Mouse (Mus musculus) neural tube, embryonic 11.5 days (tissue): ENCODE measurements at regions not wholly inside any gene's neighbourhood (a gene's known extent, or its start where the extent isn't known, plus 50 kb on each side); places are given as distances from the start of the nearest gene placed in this dataset.
A peak's percentile ranks its signal among the peaks of the same experiment; 100 is the strongest.

Experiments
- ATAC-seq: fragments of 200-750 bp; cut with Nextera tagmentation; 2 replicates; pipeline ENCODE4 v1.8.0; 2017; ENCODE audit warnings: moderate number of reproducible peaks, mild to moderate bottlenecking, moderate TSS enrichment, moderate library complexity; ENCODE audit not compliant: insufficient read depth, low FRiP score, low TSS enrichment
- DNase-seq: peaks from one replicate; pipeline ENCODE4 v3.0.0-alpha.2; 2015; ENCODE audit warnings: low spot score
- H3K27ac ChIP-seq: fragments of 300-500 bp; sonication (generic); 2 replicates; pipeline ENCODE4 v1.5.1; 2014; ENCODE audit warnings: low read depth, mild to moderate bottlenecking, low read length
- H3K27me3 ChIP-seq: fragments of 300-500 bp; sonication (generic); 2 replicates; pipeline ENCODE4 v1.6.1; 2014; ENCODE audit warnings: mild to moderate bottlenecking, low read length, mixed read lengths; ENCODE audit not compliant: control insufficient read depth, insufficient read depth
- H3K36me3 ChIP-seq: fragments of 300-500 bp; sonication (generic); 2 replicates; pipeline ENCODE4 v1.6.1; 2014; ENCODE audit warnings: mild to moderate bottlenecking, low read length, moderate library complexity, mixed read lengths; ENCODE audit not compliant: control insufficient read depth, insufficient read depth
- H3K4me1 ChIP-seq: fragments of 300-500 bp; sonication (generic); 2 replicates; pipeline ENCODE4 v1.6.1; 2014; ENCODE audit warnings: low read length, mixed read lengths; ENCODE audit not compliant: control insufficient read depth, insufficient read depth
- H3K4me2 ChIP-seq: fragments of 300-500 bp; sonication (generic); 2 replicates; pipeline ENCODE4 v1.6.1; 2014; ENCODE audit warnings: low read depth, mild to moderate bottlenecking, moderate library complexity
- H3K4me3 ChIP-seq: fragments of 300-500 bp; sonication (generic); 2 replicates; pipeline ENCODE4 v1.5.1; 2014; ENCODE audit warnings: low read depth, low read length
- H3K9ac ChIP-seq: fragments of 300-500 bp; sonication (generic); 2 replicates; pipeline ENCODE4 v1.6.1; 2014; ENCODE audit warnings: mild to moderate bottlenecking, low read length
- H3K9me3 ChIP-seq: fragments of 300-500 bp; sonication (generic); 2 replicates; pipeline ENCODE4 v1.6.1; 2016; ENCODE audit warnings: low read length; ENCODE audit not compliant: control insufficient read depth
- WGBS: fragments of 180-500 bp; shearing (Covaris S2); extraction: QIAGEN DNeasy Blood & Tissue Kit; methylation state at CpG from one replicate; pipeline ENCODE4 v1.1.7; 2014; 5-methylcytosine and 5-hydroxymethylcytosine counted together

- ATAC-seq (no peak), DNase-seq (no peak)
- 61% methylated on average over 4 of the region's 4 CpGs for WGBS
- H3K27ac ChIP-seq = no peak overlapping the region
- H3K4me1 ChIP-seq = no peaks in the 10 kb centered on the region; the same call in 1 of the 2 replicates
- no peaks in the 10 kb centered on the region for H3K9me3 ChIP-seq
- no peak overlapping the region for H3K4me3 ChIP-seq
- H3K9ac ChIP-seq = no peak overlapping the region
- no peaks in the 10 kb centered on the region for H3K27me3 ChIP-seq
- no peak overlapping the region for H3K4me2 ChIP-seq
- no peaks in the 10 kb centered on the region for H3K36me3 ChIP-seq
These were observed 201.6 kb downstream of the C1d start for GRCm38 (mm10) chr11:17458946-17459345.

- H3K27ac ChIP-seq = no peak overlapping the region
- H3K9me3 ChIP-seq = no peaks in the 10 kb centered on the region
- H3K4me3 ChIP-seq = no peak overlapping the region
- H3K36me3 ChIP-seq = no peaks in the 10 kb centered on the region
- no peaks in the 10 kb centered on the region; the same call in 1 of the 2 replicates for H3K4me1 ChIP-seq
- DNase-seq (peak; percentile 39), ATAC-seq (peak; percentile 56; the same call in 1 of the 2 replicates)
- H3K4me2 ChIP-seq = 0 out of 2 replicates have a peak overlapping the region, but pooled peaks have one; percentile 17
- no peak overlapping the region for H3K9ac ChIP-seq
- WGBS = 21% methylated on average over 11 of the region's 11 CpGs
- H3K27me3 ChIP-seq = no peaks in the 10 kb centered on the region
These were observed 202.9 kb downstream of the C1d start for GRCm38 (mm10) chr11:17460024-17460919.

GRCm38 (mm10) chr11:17460920-17461279 is 203.5 kb downstream of the C1d start:
- no peaks in the 10 kb centered on the region for H3K27me3 ChIP-seq
- 10% methylated on average over 13 of the region's 13 CpGs for WGBS
- no peak overlapping the region for H3K27ac ChIP-seq
- H3K36me3 ChIP-seq = no peaks in the 10 kb centered on the region
- H3K4me1 ChIP-seq = no peaks in the 10 kb centered on the region; the same call in 1 of the 2 replicates
- H3K9ac ChIP-seq = no peak overlapping the region
- ATAC-seq (0 out of 2 replicates have a peak, but pooled peaks have one; percentile 8), DNase-seq (peak; percentile 45)
- H3K9me3 ChIP-seq = no peaks in the 10 kb centered on the region
- H3K4me2 ChIP-seq = peak overlapping the region; percentile 17; the same call in 1 of the 2 replicates
- H3K4me3 ChIP-seq = no peak overlapping the region

- H3K4me1 ChIP-seq = no peaks in the 10 kb centered on the region; the same call in 1 of the 2 replicates
- DNase-seq (no peak), ATAC-seq (no peak)
- no peak overlapping the region for H3K9ac ChIP-seq
- H3K4me3 ChIP-seq = no peak overlapping the region
- H3K4me2 ChIP-seq = no peak overlapping the region
- no peaks in the 10 kb centered on the region for H3K9me3 ChIP-seq
- no peaks in the 10 kb centered on the region for H3K36me3 ChIP-seq
- no peaks in the 10 kb centered on the region for H3K27me3 ChIP-seq
- WGBS = 88% methylated on average over 1 of the region's 1 CpGs
- H3K27ac ChIP-seq = no peak overlapping the region
These were observed 204.3 kb downstream of the C1d start for GRCm38 (mm10) chr11:17461701-17462100.

- ATAC-seq = peak; percentile 80
- Histone ChIP-seq H3K4me2 (no peak overlapping the region), H3K4me3 (no peak overlapping the region), H3K4me1 (no peaks in the 10 kb centered on the region; the same call in 1 of the 2 replicates), H3K9me3 (no peaks in the 10 kb centered on the region), H3K27ac (no peak overlapping the region), H3K36me3 (no peaks in the 10 kb centered on the region), H3K27me3 (no peaks in the 10 kb centered on the region), H3K9ac (no peak overlapping the region)
- WGBS = 37% methylated on average over 2 of the region's 2 CpGs
- peak; percentile 43 for DNase-seq
These were observed 207.5 kb downstream of the C1d start for GRCm38 (mm10) chr11:17464875-17465274.

GRCm38 (mm10) chr11:17468431-17469165 is 211.2 kb downstream of the C1d start:
- no peak overlapping the region for H3K4me2 ChIP-seq
- no peaks in the 10 kb centered on the region for H3K36me3 ChIP-seq
- H3K27ac ChIP-seq = no peak overlapping the region
- no peak overlapping the region for H3K9ac ChIP-seq
- 88% methylated on average over 2 of the region's 2 CpGs for WGBS
- H3K9me3 ChIP-seq = no peaks in the 10 kb centered on the region
- no peaks in the 10 kb centered on the region for H3K27me3 ChIP-seq
- ATAC-seq (no peak), DNase-seq (no peak)
- H3K4me3 ChIP-seq = no peak overlapping the region
- no peaks in the 10 kb centered on the region for H3K4me1 ChIP-seq

GRCm38 (mm10) chr11:17481436-17481996 is 224.1 kb downstream of the C1d start:
- Histone ChIP-seq H3K36me3 (no peaks in the 10 kb centered on the region), H3K27ac (no peak overlapping the region), H3K4me2 (no peak overlapping the region), H3K4me3 (no peak overlapping the region), H3K9me3 (no peaks in the 10 kb centered on the region), H3K4me1 (no peaks in the 10 kb centered on the region), H3K27me3 (no peaks in the 10 kb centered on the region), H3K9ac (no peak overlapping the region)
- DNase-seq (no peak), ATAC-seq (no peak)
- 80% methylated on average over 4 of the region's 4 CpGs for WGBS

- DNase-seq (no peak), ATAC-seq (no peak)
- WGBS = 67% methylated on average over 3 of the region's 3 CpGs
- H3K9ac ChIP-seq = no peak overlapping the region
- H3K4me2 ChIP-seq = no peak overlapping the region
- no peaks in the 10 kb centered on the region for H3K36me3 ChIP-seq
- no peaks in the 10 kb centered on the region for H3K4me1 ChIP-seq
- H3K4me3 ChIP-seq = no peak overlapping the region
- no peaks in the 10 kb centered on the region for H3K9me3 ChIP-seq
- no peak overlapping the region for H3K27ac ChIP-seq
- H3K27me3 ChIP-seq = no peaks in the 10 kb centered on the region
These were observed 226.6 kb downstream of the C1d start for GRCm38 (mm10) chr11:17483849-17484441.
